Mouse (Mus musculus): ENCODE measurements around the gene D930048N14Rik. TPM values are rescaled to one million over a fixed set of nuclear protein-coding genes. Genes with fewer than 3 reads are reported as not detected.
"Not testable (repeated sequence)": the region's sequence is repeated elsewhere in the genome, so short reads cannot be mapped to it uniquely, and the experiment has no call there.

D930048N14Rik gene
- total RNA-seq, 1 experiment from 2014 or later: 0.57 TPM

GRCm38 (mm10) chr11:51646751-51647667, 3.7 kb upstream of the D930048N14Rik start:
- no peak for ATAC-seq (replicated peaks; ENCODE audit: insufficient number of reproducible peaks, low FRiP score, low TSS enrichment, poor library complexity, severe bottlenecking)

GRCm38 (mm10) chr11:51648566-51648965, 2.2 kb upstream of the D930048N14Rik start:
- ATAC-seq (replicated peaks; ENCODE audit: insufficient number of reproducible peaks, low FRiP score, low TSS enrichment, poor library complexity, severe bottlenecking): no peak

DNA sequence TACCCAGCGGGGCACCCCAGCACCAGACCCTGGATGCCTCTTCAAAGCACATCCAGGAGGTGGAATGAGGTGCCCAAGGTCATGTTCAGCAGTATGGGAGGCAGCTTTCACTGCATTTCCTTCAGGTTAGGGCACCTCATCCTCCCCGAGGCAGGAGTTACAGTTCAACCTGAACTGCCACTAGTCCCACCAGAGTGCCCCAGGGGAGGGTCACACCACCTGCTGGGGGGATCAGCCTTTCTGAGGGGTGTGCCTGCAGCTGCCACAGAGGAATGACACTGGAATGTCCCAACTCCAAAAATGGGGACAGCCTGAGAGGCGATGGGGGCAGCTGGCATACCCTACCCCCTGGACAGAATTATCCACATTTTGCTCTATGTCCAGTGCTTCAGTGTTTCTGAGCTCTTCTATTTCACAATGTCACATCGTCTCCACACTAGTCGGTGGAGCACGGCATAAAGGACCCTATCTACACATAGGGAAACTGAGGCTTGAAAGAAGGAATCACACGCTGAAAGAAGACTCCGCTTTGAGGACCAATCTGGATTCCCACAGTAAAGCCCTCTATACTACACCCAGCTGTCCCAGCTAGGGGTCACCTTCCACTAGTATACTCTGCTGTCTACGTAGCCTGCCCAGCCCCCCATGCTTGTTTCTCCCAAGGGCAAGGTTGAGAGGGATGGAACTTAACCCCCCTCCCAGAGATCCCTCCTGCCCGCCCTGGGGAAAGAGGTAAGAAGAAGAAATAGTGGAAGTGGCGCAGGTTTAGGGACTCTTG, 1.5 kb upstream of the D930048N14Rik start:
- ATAC-seq (replicated peaks; ENCODE audit: insufficient number of reproducible peaks, low FRiP score, low TSS enrichment, poor library complexity, severe bottlenecking): no peak

DNA sequence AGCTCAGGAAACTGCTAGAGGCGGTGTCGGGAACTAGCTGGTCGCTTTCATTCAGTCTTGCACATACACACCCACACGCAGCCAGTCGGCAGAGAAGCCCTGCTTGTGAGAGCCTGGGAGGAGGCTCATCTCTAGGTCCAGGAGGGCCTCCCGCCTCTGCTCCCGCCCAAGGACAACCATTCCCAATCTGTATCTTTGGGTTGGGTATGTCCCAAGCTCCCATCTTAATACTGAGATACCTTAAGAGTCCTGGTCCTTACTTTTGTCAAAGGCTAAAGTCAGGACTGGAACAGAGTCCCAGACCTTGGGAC, 910 bp upstream of the D930048N14Rik start:
- no peak for ATAC-seq (replicated peaks; ENCODE audit: insufficient number of reproducible peaks, low FRiP score, low TSS enrichment, poor library complexity, severe bottlenecking)

GRCm38 (mm10) chr11:51650261-51650660, 493 bp upstream of the D930048N14Rik start:
- no peak for ATAC-seq (replicated peaks; ENCODE audit: insufficient number of reproducible peaks, low FRiP score, low TSS enrichment, poor library complexity, severe bottlenecking)

DNA sequence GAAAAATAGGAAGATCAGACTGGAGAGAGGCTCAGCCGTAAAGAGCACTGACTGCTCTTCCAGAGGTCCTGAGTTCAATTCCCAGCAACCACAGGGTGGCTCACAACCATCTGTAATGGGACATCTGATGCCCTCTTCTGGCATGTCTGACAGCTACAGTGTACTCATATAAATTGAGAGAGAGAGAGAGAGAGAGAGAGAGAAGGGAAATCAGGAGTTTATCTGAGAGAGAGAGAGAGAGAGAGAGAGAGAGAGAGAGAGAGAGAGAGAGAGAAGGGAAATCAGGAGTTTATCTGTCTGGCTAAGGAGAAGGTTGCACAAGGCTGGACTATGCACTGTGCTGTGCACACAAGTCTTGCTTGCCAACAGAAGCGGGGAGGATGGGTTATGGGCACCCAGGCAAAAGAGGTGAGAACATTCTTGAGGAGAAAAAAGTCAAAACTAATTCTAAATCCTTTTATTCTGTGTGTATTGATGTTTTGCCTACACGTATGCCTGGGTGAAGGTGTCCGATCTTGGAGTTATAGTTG, 2.2 kb downstream of the D930048N14Rik start:
- no peak for ATAC-seq (replicated peaks; ENCODE audit: insufficient number of reproducible peaks, low FRiP score, low TSS enrichment, poor library complexity, severe bottlenecking)

DNA sequence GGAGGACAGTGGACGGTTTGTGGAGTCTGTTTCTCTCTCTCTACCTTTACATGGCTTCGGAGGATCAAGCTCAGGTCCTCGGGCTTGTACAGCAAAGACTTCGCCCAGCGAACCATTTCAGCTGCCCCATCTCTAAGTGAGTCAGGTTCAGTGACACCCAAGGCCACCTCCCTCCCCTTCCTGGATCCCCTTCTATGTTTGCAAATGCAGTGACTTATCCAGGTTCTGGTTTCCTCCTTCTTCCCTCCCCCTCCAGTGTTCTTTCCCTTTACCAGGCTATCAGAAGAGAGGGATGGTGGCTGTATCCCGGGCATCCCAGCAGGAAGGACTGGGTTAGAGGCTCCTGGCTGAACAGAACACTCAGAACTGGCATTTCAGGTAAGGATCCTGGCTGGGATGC, 3.0 kb downstream of the D930048N14Rik start:
- ATAC-seq (replicated peaks; ENCODE audit: insufficient number of reproducible peaks, low FRiP score, low TSS enrichment, poor library complexity, severe bottlenecking): no peak

- no peak for ATAC-seq (replicated peaks; ENCODE audit: insufficient number of reproducible peaks, low FRiP score, low TSS enrichment, poor library complexity, severe bottlenecking)
Measured at GRCm38 (mm10) chr11:51654891-51655290, 4.1 kb downstream of the D930048N14Rik start.

GRCm38 (mm10) chr11:51656798-51657521, 6.2 kb downstream of the D930048N14Rik start:
- no peak for ATAC-seq (replicated peaks; ENCODE audit: insufficient number of reproducible peaks, low FRiP score, low TSS enrichment, poor library complexity, severe bottlenecking)

DNA sequence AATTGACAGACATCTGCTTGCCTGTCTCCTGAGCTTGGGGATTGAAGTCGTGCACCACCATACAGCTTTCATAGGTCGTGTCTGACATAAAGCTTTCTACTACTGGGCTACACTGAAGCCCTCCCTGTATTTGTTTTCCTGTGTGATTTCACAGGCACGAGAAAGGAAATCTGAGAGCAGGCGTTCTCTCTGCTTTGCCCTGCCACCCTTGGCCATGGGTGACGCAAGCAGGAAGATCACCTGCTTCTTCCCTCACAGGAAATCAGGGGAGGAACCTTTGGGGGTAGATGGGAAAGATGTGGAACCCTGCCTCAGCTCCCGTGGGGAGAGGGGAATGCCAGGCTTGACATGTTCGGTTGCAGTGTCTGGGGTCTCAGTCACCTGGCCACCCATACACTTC, 7.5 kb downstream of the D930048N14Rik start:
- no peak for ATAC-seq (replicated peaks; ENCODE audit: insufficient number of reproducible peaks, low FRiP score, low TSS enrichment, poor library complexity, severe bottlenecking)

DNA sequence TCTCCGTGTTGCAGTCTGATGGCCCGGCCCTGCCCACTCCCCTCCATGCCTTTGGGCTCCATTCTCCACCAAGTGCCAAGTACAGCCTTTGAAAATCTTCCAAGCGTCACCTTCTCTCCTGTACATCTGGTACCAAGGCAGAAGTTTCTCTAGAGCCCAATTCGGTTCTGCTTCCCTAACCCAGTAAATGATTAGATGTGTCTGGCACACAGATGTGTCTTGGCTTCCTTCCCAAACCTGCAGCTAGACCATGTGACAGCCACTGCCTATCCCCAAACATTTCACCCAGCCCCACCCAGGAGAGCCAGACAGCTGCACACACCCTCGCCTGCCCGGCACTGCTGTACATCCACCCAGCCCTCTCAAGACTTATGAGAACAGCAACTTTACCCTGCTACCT, 8.0 kb downstream of the D930048N14Rik start:
- ATAC-seq (replicated peaks; ENCODE audit: insufficient number of reproducible peaks, low FRiP score, low TSS enrichment, poor library complexity, severe bottlenecking): no peak

GRCm38 (mm10) chr11:51661867-51662365, 11.2 kb downstream of the D930048N14Rik start:
- ATAC-seq (replicated peaks; ENCODE audit: insufficient number of reproducible peaks, low FRiP score, low TSS enrichment, poor library complexity, severe bottlenecking): no peak

DNA sequence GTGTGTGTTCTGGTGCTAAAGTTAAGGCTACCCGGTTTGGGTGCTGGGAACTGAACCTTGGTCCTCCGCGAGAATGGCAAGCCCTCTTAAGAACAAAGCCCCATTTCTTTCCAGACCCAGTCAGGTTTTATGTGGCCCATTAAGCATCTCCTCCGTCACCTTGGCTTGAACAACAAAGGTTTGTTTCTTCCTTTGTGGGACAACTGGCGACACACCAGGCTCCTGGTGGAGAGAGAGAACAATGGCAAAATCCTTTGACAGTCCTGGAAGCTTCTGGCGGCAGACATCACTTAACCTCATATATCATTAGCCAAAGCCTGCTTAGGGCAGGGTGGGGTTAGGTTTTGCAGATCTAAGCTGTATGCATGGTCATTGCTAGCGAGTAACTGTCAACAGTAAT, 11.9 kb downstream of the D930048N14Rik start:
- no peak for ATAC-seq (replicated peaks; ENCODE audit: insufficient number of reproducible peaks, low FRiP score, low TSS enrichment, poor library complexity, severe bottlenecking)

DNA sequence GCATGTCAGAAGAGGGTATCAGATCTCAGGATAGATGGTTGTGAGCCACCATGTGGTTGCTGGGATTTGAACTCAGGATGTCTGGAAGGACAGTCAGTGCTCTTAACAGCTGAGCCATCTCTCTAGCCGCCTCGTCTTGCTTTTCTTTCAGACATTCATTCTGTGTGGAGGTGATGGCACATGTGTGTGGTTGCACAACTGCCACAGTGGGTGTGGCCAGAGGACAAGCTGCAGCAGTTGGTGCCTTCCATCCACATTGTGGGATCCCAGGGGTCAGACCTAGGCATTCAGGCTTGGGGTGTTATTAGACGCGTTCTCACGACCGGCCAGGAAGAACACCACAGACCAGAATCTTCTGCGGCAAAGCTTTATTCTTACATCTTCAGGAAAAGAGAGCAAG, 14.0 kb downstream of the D930048N14Rik start:
- not testable (repeated sequence) for ATAC-seq (replicated peaks; ENCODE audit: insufficient number of reproducible peaks, low FRiP score, low TSS enrichment, poor library complexity, severe bottlenecking)

DNA sequence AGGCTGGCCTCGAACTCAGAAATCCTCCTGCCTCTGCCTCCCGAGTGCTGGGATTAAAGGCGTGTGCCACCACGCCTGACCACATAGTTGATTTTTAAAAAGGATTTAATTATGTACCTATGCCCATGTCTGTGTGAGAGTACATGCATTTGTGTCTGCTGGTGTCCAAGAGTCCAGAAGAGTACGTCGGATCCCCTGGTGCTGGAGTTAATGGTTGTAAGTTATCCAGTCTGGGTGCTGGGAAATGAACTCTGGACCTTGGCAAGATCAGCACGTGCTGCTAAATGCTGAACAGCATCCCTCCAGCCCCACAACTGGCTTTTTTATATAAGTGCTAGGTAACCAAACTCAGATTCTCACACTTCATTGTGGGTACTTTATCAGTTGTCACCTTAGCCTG, 20.1 kb downstream of the D930048N14Rik start:
- no peak for ATAC-seq (replicated peaks; ENCODE audit: insufficient number of reproducible peaks, low FRiP score, low TSS enrichment, poor library complexity, severe bottlenecking)

DNA sequence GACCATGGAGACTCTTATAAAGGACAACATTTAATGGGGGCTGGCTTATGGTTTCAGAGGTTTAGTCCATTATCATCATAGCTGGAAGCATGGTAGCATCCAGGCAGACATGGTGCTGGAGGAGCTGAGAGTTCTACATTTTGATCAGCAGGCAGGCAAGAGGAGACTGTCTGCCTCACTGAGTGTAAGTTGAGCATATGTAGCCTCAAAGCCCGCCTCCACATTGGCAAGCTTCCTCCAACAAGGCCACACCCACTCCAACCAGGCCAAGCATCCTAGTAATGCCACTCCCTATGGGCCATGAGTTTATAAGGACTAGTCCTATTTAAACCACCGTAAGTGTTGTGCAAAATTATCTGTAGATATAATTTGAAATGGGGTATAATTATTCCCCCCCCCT, 20.6 kb downstream of the D930048N14Rik start:
- no peak for ATAC-seq (replicated peaks; ENCODE audit: insufficient number of reproducible peaks, low FRiP score, low TSS enrichment, poor library complexity, severe bottlenecking)

DNA sequence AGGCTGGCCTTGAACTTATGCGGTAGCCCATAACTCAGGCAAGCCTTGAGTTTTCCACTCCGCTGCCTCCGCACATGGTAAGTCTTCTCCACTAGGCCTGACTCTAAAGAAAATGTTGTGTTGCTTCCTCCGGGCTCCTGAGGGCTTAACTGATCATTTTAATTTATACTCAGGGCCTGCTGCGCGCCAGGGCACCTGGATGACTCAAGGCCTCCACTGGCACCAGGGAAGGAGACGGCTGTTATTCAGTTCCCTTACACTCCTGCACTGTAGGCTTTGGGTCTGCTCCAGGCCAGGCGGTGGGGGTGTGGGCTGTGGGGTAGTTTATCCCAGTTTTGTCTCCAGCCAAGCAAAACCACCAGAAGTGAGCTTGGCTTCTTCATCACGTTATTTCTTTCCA, 22.5 kb downstream of the D930048N14Rik start:
- no peak for ATAC-seq (replicated peaks; ENCODE audit: insufficient number of reproducible peaks, low FRiP score, low TSS enrichment, poor library complexity, severe bottlenecking)

- ATAC-seq (replicated peaks; ENCODE audit: insufficient number of reproducible peaks, low FRiP score, low TSS enrichment, poor library complexity, severe bottlenecking): no peak
Measured at GRCm38 (mm10) chr11:51675386-51675785, 24.6 kb downstream of the D930048N14Rik start.

Measured in monocyte, adult 5-6 weeks (primary cell).